Mouse (Mus musculus): Measurements from ENCODE around the gene Fahd1.

- TF ChIP-seq CTCF (IDR thresholded peaks at IDR 0.05; ENCODE audit: borderline replicate concordance, control insufficient read depth, extremely low read depth, insufficient read depth, low read length, poor library complexity) (no peak), POLR2A (IDR thresholded peaks at IDR 0.05; ENCODE audit: control insufficient read depth, extremely low read depth, insufficient read depth, low read length, poor library complexity) (no peak)
Measured at GRCm38 (mm10) chr17:24818172-24818571, 32.0 kb downstream of the Fahd1 start.
